Mouse (Mus musculus): ENCODE results near the gene Samd1.

GRCm38 (mm10) chr8:84024171-84024570 lies 26.7 kb downstream of the Samd1 start:
- TF ChIP-seq CTCF (IDR thresholded peaks at IDR 0.05; ENCODE audit: insufficient read depth, low read length) (peak; percentile 68), POLR2A (IDR thresholded peaks at IDR 0.05; ENCODE audit: borderline replicate concordance, extremely low read depth, low read depth, low read length) (no peak)

Data from lung, adult 2 months (tissue).